Mouse (Mus musculus) erythroblast, embryonic 14.5 days (primary cell): ENCODE data around the gene Asb2. TPM values are rescaled to one million over a fixed set of nuclear protein-coding genes. Genes with fewer than 3 reads are reported as not detected.

Experiments used
- H3K27me3 ChIP-seq: 2 replicates; pipeline ENCODE4 v1.6.1; 2012; ENCODE audit warnings: inconsistent platforms; ENCODE audit not compliant: control insufficient read depth
- H3K36me3 ChIP-seq: 2 replicates; pipeline ENCODE4 v1.6.1; 2012; ENCODE audit warnings: mild to moderate bottlenecking, inconsistent platforms; ENCODE audit not compliant: control insufficient read depth
- H3K4me1 ChIP-seq: 2 replicates; pipeline ENCODE4 v1.6.1; 2012; ENCODE audit warnings: inconsistent platforms; ENCODE audit not compliant: control insufficient read depth
- H3K4me3 ChIP-seq: replicated peaks from 2 replicates; pipeline ENCODE3; 2012; ENCODE audit warnings: moderate library complexity, mild to moderate bottlenecking, inconsistent platforms
- H3K9me3 ChIP-seq: 2 replicates; pipeline ENCODE4 v1.6.1; 2012; ENCODE audit warnings: low read length, inconsistent platforms, mixed read lengths; ENCODE audit not compliant: control insufficient read depth
- GATA1 ChIP-seq: IDR thresholded peaks from 2 replicates; pipeline ENCODE4 v1.6.1; 2012; ENCODE audit warnings: low read length, inconsistent platforms, mixed read lengths
- TAL1 ChIP-seq: IDR thresholded peaks from 3 replicates; pipeline ENCODE4 v1.6.1; 2012; ENCODE audit warnings: low read length, inconsistent platforms, mixed read lengths
- polyA plus RNA-seq: library from polyadenylated mRNA; stranded (reverse); fragments of >175 nt; gene quantifications from 2 replicates; pipeline ENCODE4 v1.2.3, GENCODE M21; 2012

Gene Asb2
- polyA plus RNA-seq, 1 experiment, result 0.14 TPM

- Histone ChIP-seq H3K36me3 (no peaks in the 10 kb centered on the region), H3K27me3 (no peaks in the 10 kb centered on the region), H3K9me3 (no peaks in the 10 kb centered on the region), H3K4me3 (no peak overlapping the region), H3K4me1 (no peaks in the 10 kb centered on the region)
- no peak for TF ChIP-seq TAL1
- TF ChIP-seq GATA1, result no peak
Measured at GRCm38 (mm10) chr12:103332879-103333278, 22.9 kb downstream of the Asb2 start.

- Histone ChIP-seq H3K4me1 (no peaks in the 10 kb centered on the region), H3K36me3 (no peaks in the 10 kb centered on the region), H3K9me3 (no peaks in the 10 kb centered on the region), H3K4me3 (no peak overlapping the region), H3K27me3 (no peaks in the 10 kb centered on the region)
- TF ChIP-seq GATA1 (no peak), TAL1 (no peak)
Measured at GRCm38 (mm10) chr12:103331491-103331890, 24.3 kb downstream of the Asb2 start.

GRCm38 (mm10) chr12:103328448-103329191, 27.2 kb downstream of the Asb2 start:
- no peaks in the 10 kb centered on the region for H3K36me3 ChIP-seq
- peaks cover 4% of the 10 kb centered on the region; the same call in 1 of the 2 replicates for H3K4me1 ChIP-seq
- H3K9me3 ChIP-seq, result no peaks in the 10 kb centered on the region
- H3K27me3 ChIP-seq, result peaks cover 10% of the 10 kb centered on the region
- no peak overlapping the region for H3K4me3 ChIP-seq
- TF ChIP-seq TAL1, result no peak

GRCm38 (mm10) chr12:103327107-103327506, 28.7 kb downstream of the Asb2 start:
- no peak overlapping the region for H3K4me3 ChIP-seq
- no peaks in the 10 kb centered on the region for H3K9me3 ChIP-seq
- peaks cover 12% of the 10 kb centered on the region for H3K27me3 ChIP-seq
- H3K36me3 ChIP-seq, result no peaks in the 10 kb centered on the region
- TF ChIP-seq TAL1, result no peak
- no peak for TF ChIP-seq GATA1
- peaks cover 4% of the 10 kb centered on the region; the same call in 1 of the 2 replicates for H3K4me1 ChIP-seq

GRCm38 (mm10) chr12:103326569-103326968, 29.2 kb downstream of the Asb2 start:
- H3K36me3 ChIP-seq, result no peaks in the 10 kb centered on the region
- no peaks in the 10 kb centered on the region for H3K9me3 ChIP-seq
- H3K4me3 ChIP-seq, result no peak overlapping the region
- peaks cover 4% of the 10 kb centered on the region; the same call in 1 of the 2 replicates for H3K4me1 ChIP-seq
- no peak for TF ChIP-seq GATA1
- TF ChIP-seq TAL1, result no peak
- H3K27me3 ChIP-seq, result peaks cover 12% of the 10 kb centered on the region

- Histone ChIP-seq H3K9me3 (no peaks in the 10 kb centered on the region), H3K4me3 (no peak overlapping the region), H3K36me3 (no peaks in the 10 kb centered on the region), H3K4me1 (peaks cover 4% of the 10 kb centered on the region; the same call in 1 of the 2 replicates), H3K27me3 (peaks cover 12% of the 10 kb centered on the region)
- TF ChIP-seq GATA1 (no peak), TAL1 (no peak)
Measured at GRCm38 (mm10) chr12:103325156-103325857, 30.5 kb downstream of the Asb2 start.

- Histone ChIP-seq H3K27me3 (peaks cover 12% of the 10 kb centered on the region), H3K36me3 (no peaks in the 10 kb centered on the region), H3K9me3 (no peaks in the 10 kb centered on the region), H3K4me1 (peaks cover 4% of the 10 kb centered on the region; the same call in 1 of the 2 replicates), H3K4me3 (no peak overlapping the region)
- TF ChIP-seq GATA1 (no peak), TAL1 (no peak)
Measured at GRCm38 (mm10) chr12:103322801-103323200, 33.0 kb downstream of the Asb2 start.

- no peaks in the 10 kb centered on the region for H3K4me1 ChIP-seq
- no peaks in the 10 kb centered on the region; the same call in 1 of the 2 replicates for H3K9me3 ChIP-seq
- H3K36me3 ChIP-seq, result no peaks in the 10 kb centered on the region
Measured at GRCm38 (mm10) chr12:103315831-103316545, 39.8 kb downstream of the Asb2 start.

More at GRCm38 (mm10) chr12:103315831-103316545, 39.8 kb downstream of the Asb2 start:
- no peak for TF ChIP-seq GATA1
- TF ChIP-seq TAL1, result no peak
- Histone ChIP-seq H3K27me3 (peaks cover 8% of the 10 kb centered on the region; the same call in 1 of the 2 replicates), H3K4me3 (no peak overlapping the region)
